Mouse (Mus musculus): ENCODE data around the gene Gpd2. TPM values are rescaled to one million over a fixed set of nuclear protein-coding genes. Genes with fewer than 3 reads are reported as not detected.

Gene Gpd2
- polyA plus RNA-seq, 1 experiment: 4.8 TPM

DNA sequence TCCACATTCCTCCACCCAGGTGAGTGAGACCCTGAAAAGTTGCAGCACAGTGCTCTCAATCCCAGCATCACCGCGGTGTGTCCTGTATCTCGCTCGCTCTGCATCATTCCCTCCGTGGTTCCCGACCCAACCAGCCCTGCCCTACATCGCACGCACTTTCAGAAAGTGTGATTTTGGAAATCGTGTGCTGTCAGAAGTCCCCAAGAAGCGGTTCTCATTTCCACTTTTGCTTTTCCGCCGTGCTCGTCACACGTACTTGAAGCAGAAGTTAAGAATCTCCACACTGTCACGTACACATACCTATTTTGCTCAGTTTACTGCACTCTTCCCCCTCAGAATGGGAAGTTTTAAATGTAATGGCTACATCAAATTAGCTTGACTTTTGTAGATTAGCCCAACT, 98.0 kb downstream of the Gpd2 start:
- Histone ChIP-seq H3K27me3 (ENCODE audit: control insufficient read depth, insufficient read depth, low read length) (no peaks in the 10 kb centered on the region), H3K4me1 (ENCODE audit: control insufficient read depth, insufficient read depth, insufficient read length) (no peaks in the 10 kb centered on the region), H3K27ac (ENCODE audit: insufficient read depth, low read length) (no peak overlapping the region), H3K36me3 (ENCODE audit: control insufficient read depth, insufficient read depth, low read length) (0 out of 2 replicates have a peak, but pooled peaks cover 3% of the 10 kb centered on the region), H3K4me3 (ENCODE audit: extremely low read depth, insufficient read depth, insufficient read length) (no peak overlapping the region)
- 83% methylated on average over 15 of the region's 15 CpGs for WGBS
- DNase-seq (ENCODE audit: low read depth in 1 of 2, low spot score in 2 of 2): no peak
- TF ChIP-seq POLR2A (IDR thresholded peaks at IDR 0.05; ENCODE audit: low read depth, low read length) (no peak), CTCF (IDR thresholded peaks at IDR 0.05; ENCODE audit: extremely low read depth, insufficient read depth, insufficient read length, insufficient replicate concordance) (no peak)

DNA sequence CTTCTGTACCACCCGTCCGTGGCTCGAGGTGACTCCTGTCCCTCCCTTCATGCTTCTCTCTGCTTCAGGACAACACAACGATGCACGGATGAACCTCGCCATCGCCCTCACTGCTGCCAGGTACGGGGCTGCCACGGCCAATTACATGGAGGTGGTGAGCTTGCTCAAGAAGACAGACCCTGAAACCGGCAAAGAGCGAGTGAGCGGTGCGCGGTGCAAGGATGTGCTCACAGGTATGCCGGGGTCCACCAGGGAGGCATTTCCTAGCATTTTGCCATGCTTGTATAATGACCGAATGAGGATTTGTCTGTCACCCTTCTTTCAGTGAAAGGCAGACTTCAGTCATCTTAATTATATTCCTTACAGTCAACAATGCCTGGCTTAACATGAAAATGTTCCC, 101.3 kb downstream of the Gpd2 start:
- Histone ChIP-seq H3K4me1 (ENCODE audit: control insufficient read depth, insufficient read depth, insufficient read length) (no peaks in the 10 kb centered on the region), H3K27me3 (ENCODE audit: control insufficient read depth, insufficient read depth, low read length) (no peaks in the 10 kb centered on the region), H3K27ac (ENCODE audit: insufficient read depth, low read length) (no peak overlapping the region), H3K4me3 (ENCODE audit: extremely low read depth, insufficient read depth, insufficient read length) (no peak overlapping the region), H3K36me3 (ENCODE audit: control insufficient read depth, insufficient read depth, low read length) (peaks cover 8% of the 10 kb centered on the region)
- WGBS: 94% methylated on average over 16 of the region's 16 CpGs
- TF ChIP-seq POLR2A (IDR thresholded peaks at IDR 0.05; ENCODE audit: low read depth, low read length) (no peak), CTCF (IDR thresholded peaks at IDR 0.05; ENCODE audit: extremely low read depth, insufficient read depth, insufficient read length, insufficient replicate concordance) (no peak)
- DNase-seq (ENCODE audit: low read depth in 1 of 2, low spot score in 2 of 2): no peak

DNA sequence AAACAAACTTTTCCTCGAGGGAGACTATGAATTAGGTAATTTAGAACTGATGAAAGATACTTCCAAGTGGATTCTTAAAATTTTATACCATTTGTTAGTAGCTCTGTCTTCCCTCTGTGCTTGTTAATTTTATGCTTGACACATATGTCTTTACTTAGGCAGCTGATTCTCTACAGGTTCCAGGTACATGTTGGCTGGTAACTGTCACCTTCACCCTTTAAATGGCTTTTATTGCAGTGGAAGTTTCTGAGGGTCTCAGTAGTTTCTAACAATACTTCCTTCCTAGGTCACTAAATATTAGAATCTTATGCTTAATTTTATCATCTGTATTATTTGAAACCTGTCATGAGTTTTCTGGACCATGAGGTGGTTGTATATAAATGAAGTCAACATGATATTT, 105.5 kb downstream of the Gpd2 start:
- Histone ChIP-seq H3K4me3 (ENCODE audit: extremely low read depth, insufficient read depth, insufficient read length) (no peak overlapping the region), H3K27me3 (ENCODE audit: control insufficient read depth, insufficient read depth, low read length) (no peaks in the 10 kb centered on the region), H3K27ac (ENCODE audit: insufficient read depth, low read length) (no peak overlapping the region), H3K4me1 (ENCODE audit: control insufficient read depth, insufficient read depth, insufficient read length) (no peaks in the 10 kb centered on the region), H3K36me3 (ENCODE audit: control insufficient read depth, insufficient read depth, low read length) (peaks cover 18% of the 10 kb centered on the region)
- WGBS: 80% methylated on average over 1 of the region's 1 CpGs
- TF ChIP-seq CTCF (IDR thresholded peaks at IDR 0.05; ENCODE audit: extremely low read depth, insufficient read depth, insufficient read length, insufficient replicate concordance): no peak
- no peak for TF ChIP-seq POLR2A (IDR thresholded peaks at IDR 0.05; ENCODE audit: low read depth, low read length)
- no peak for DNase-seq (ENCODE audit: low read depth in 1 of 2, low spot score in 2 of 2)

- H3K36me3 ChIP-seq (ENCODE audit: control insufficient read depth, insufficient read depth, low read length): peaks cover 6% of the 10 kb centered on the region; the same call in 1 of the 2 replicates
- H3K27me3 ChIP-seq (ENCODE audit: control insufficient read depth, insufficient read depth, low read length): no peaks in the 10 kb centered on the region
- no peak overlapping the region for H3K27ac ChIP-seq (ENCODE audit: insufficient read depth, low read length)
- WGBS: 82% methylated on average over 9 of the region's 9 CpGs
- DNase-seq (ENCODE audit: low read depth in 1 of 2, low spot score in 2 of 2): no peak
- no peak overlapping the region for H3K4me3 ChIP-seq (ENCODE audit: extremely low read depth, insufficient read depth, insufficient read length)
- TF ChIP-seq POLR2A (IDR thresholded peaks at IDR 0.05; ENCODE audit: low read depth, low read length) (no peak), CTCF (IDR thresholded peaks at IDR 0.05; ENCODE audit: extremely low read depth, insufficient read depth, insufficient read length, insufficient replicate concordance) (no peak)
- H3K4me1 ChIP-seq (ENCODE audit: control insufficient read depth, insufficient read depth, insufficient read length): no peaks in the 10 kb centered on the region
Measured at GRCm38 (mm10) chr2:57350615-57351014, 113.2 kb downstream of the Gpd2 start.

GRCm38 (mm10) chr2:57353722-57354432, 116.4 kb downstream of the Gpd2 start:
- TF ChIP-seq CTCF (IDR thresholded peaks at IDR 0.05; ENCODE audit: extremely low read depth, insufficient read depth, insufficient read length, insufficient replicate concordance) (no peak), POLR2A (IDR thresholded peaks at IDR 0.05; ENCODE audit: low read depth, low read length) (no peak)
- no peak overlapping the region for H3K27ac ChIP-seq (ENCODE audit: insufficient read depth, low read length)
- WGBS: 95% methylated on average over 9 of the region's 9 CpGs
- H3K27me3 ChIP-seq (ENCODE audit: control insufficient read depth, insufficient read depth, low read length): no peaks in the 10 kb centered on the region
- no peak for DNase-seq (ENCODE audit: low read depth in 1 of 2, low spot score in 2 of 2)
- H3K4me1 ChIP-seq (ENCODE audit: control insufficient read depth, insufficient read depth, insufficient read length): no peaks in the 10 kb centered on the region
- peaks cover 9% of the 10 kb centered on the region for H3K36me3 ChIP-seq (ENCODE audit: control insufficient read depth, insufficient read depth, low read length)
- H3K4me3 ChIP-seq (ENCODE audit: extremely low read depth, insufficient read depth, insufficient read length): no peak overlapping the region

DNA sequence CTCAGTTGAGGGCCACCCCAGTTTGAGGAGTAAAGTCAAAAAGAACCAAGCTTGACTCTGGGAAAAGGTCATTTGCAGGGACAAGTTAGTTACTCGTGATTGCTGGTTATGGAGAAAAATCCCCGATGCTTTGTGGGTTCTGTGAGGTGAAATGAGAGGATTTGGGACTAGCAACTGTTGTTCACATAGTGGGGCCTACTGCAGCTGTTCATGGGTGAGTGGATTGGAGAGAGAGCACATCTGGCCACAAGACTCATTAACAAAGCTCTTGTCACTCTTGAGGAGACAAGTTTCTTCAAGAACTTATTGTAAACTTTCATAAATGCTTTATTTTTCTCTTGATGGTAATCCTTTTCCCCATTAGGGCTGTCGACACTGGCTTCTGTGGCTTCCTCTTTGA, 117.4 kb downstream of the Gpd2 start:
- DNase-seq (ENCODE audit: low read depth in 1 of 2, low spot score in 2 of 2): no peak
- peaks cover 9% of the 10 kb centered on the region for H3K36me3 ChIP-seq (ENCODE audit: control insufficient read depth, insufficient read depth, low read length)
- H3K4me1 ChIP-seq (ENCODE audit: control insufficient read depth, insufficient read depth, insufficient read length): no peaks in the 10 kb centered on the region
- 70% methylated on average over 3 of the region's 3 CpGs for WGBS
- no peak for TF ChIP-seq CTCF (IDR thresholded peaks at IDR 0.05; ENCODE audit: extremely low read depth, insufficient read depth, insufficient read length, insufficient replicate concordance)
- TF ChIP-seq POLR2A (IDR thresholded peaks at IDR 0.05; ENCODE audit: low read depth, low read length): no peak
- H3K27me3 ChIP-seq (ENCODE audit: control insufficient read depth, insufficient read depth, low read length): no peaks in the 10 kb centered on the region
- no peak overlapping the region for H3K4me3 ChIP-seq (ENCODE audit: extremely low read depth, insufficient read depth, insufficient read length)
- H3K27ac ChIP-seq (ENCODE audit: insufficient read depth, low read length): no peak overlapping the region

DNA sequence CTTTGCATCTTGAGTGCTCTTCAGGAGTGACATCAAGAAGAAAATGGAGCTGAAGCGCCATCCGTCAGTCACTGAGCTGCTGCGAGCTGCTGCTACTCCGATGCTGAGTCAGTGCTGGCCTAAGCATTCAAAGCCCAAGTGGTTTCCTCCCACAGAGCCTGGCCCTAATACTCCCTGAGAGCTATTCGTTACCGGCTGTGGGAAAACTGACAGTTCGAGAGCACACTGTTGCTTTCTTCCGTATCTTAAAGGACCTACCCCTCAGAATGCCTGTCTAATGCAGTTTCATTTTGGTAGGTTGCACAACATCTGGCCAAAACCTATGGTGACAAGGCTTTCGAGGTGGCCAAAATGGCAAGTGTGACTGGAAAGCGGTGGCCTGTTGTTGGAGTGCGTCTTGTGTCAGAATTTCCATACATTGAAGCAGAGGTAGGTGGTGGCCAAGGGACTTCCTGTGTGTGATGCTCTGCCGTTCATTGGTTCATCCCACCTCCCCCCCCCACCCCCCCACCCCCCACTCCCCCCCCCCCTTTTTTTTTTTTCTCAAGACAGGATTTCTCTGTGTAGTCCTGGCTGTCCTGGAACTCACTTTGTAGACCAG, 118.9 kb downstream of the Gpd2 start:
- Histone ChIP-seq H3K4me3 (ENCODE audit: extremely low read depth, insufficient read depth, insufficient read length) (no peak overlapping the region), H3K27ac (ENCODE audit: insufficient read depth, low read length) (no peak overlapping the region), H3K36me3 (ENCODE audit: control insufficient read depth, insufficient read depth, low read length) (peaks cover 9% of the 10 kb centered on the region), H3K4me1 (ENCODE audit: control insufficient read depth, insufficient read depth, insufficient read length) (no peaks in the 10 kb centered on the region), H3K27me3 (ENCODE audit: control insufficient read depth, insufficient read depth, low read length) (no peaks in the 10 kb centered on the region)
- TF ChIP-seq POLR2A (IDR thresholded peaks at IDR 0.05; ENCODE audit: low read depth, low read length) (no peak), CTCF (IDR thresholded peaks at IDR 0.05; ENCODE audit: extremely low read depth, insufficient read depth, insufficient read length, insufficient replicate concordance) (no peak)
- DNase-seq (ENCODE audit: low read depth in 1 of 2, low spot score in 2 of 2): no peak
- 58% methylated on average over 12 of the region's 12 CpGs for WGBS
